Mouse (Mus musculus) Patski (cell line): ENCODE data around the gene Spag16. TPM values are rescaled to one million over a fixed set of nuclear protein-coding genes. Genes with fewer than 3 reads are reported as not detected.

ENCODE experiments used
- ATAC-seq: fragments of 100-300 bp; one replicate; pipeline ENCODE4 v1.8.0; 2021
- CTCF ChIA-PET: fragments of 350-600 bp; sonication (Branson Sonifier 250); formaldehyde crosslinking; loops from one replicate; lab custom pipeline; 2022; ENCODE audit warnings: inconsistent platforms; lab: Charles Lee
- POLR2A ChIA-PET: fragments of 350-600 bp; sonication (Branson Sonifier 250); formaldehyde crosslinking; loops from one replicate; lab custom pipeline; 2022; ENCODE audit warnings: antibody characterized with exemption, inconsistent platforms; lab: Charles Lee
- DNase-seq: peaks from one replicate; pipeline ENCODE4 v3.0.0-alpha.2; 2011; ENCODE audit warnings: low read depth, low spot score
- H3K27me3 ChIP-seq: fragments of 371-371 bp; one replicate; pipeline ENCODE4 v1.5.1; 2021
- CTCF ChIP-seq: fragments of 100-300 bp; IDR thresholded peaks from one replicate; pipeline ENCODE4 v1.5.1; 2021
- in situ Hi-C: fragments of 300-500 bp; cut with MboI; formaldehyde crosslinking; loops from 3 replicates; pipeline ENCODE4 v1.11.1; 2018; ENCODE audit warnings: low pct_unique_long_range_greater_than_20kb, mixed read lengths
- polyA plus RNA-seq: library from polyadenylated mRNA; unstranded; gene quantifications from one replicate; pipeline ENCODE4 v1.2.3, GENCODE M21; 2021

Gene Spag16
- polyA plus RNA-seq, 1 experiment from 2014 or later: not detected

DNA sequence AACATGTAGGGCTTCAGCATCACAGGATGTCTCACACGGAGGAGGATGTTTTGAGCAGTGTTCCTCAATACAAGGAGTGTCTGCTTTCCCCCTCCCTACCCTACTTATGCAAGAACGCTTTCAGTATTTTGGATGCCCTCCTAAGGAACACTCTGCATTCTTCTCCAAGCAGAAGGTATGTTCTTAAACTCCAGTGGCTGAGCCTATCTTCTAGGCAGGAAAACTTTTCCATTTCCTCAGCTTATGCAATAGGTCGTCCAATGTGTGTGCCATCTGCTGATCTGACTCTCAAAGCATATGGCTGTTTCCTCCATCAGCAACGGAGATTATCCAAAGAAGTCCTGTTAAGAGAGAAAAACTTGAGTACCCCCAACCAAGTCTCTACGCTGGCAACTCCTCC is 873.5 kb downstream of the Spag16 start:
- ATAC-seq (no peak), DNase-seq (no peak)
- no peak for TF ChIP-seq CTCF
- ChIA-PET POLR2A (no interaction called here), CTCF (no interaction called here)
- in situ Hi-C loops: no loop called here
- H3K27me3 ChIP-seq: peaks cover 3% of the 10 kb centered on the region

DNA sequence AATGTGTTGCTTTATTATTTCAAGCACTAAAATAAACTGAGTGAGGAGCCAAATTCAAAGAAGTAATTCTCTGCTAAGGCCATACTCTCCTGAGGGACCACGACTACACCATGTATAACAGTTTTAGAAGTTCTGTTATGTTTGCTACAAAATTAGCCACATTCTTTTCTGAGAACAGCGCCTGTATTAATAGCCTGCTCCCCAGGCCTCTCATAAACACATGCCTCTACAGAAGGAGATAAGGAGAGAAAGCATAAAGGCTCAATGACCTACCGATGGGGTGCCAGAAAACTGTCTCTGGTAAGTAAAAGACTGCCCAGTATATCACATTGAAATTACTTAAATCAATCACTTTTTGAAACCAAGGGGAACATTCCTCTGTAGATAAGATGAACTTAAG is 877.2 kb downstream of the Spag16 start:
- H3K27me3 ChIP-seq: peaks cover 9% of the 10 kb centered on the region
- POLR2A ChIA-PET: no interaction called here
- CTCF ChIA-PET: no interaction called here
- in situ Hi-C loops: no loop called here
- no peak for TF ChIP-seq CTCF
- ATAC-seq (no peak), DNase-seq (no peak)

DNA sequence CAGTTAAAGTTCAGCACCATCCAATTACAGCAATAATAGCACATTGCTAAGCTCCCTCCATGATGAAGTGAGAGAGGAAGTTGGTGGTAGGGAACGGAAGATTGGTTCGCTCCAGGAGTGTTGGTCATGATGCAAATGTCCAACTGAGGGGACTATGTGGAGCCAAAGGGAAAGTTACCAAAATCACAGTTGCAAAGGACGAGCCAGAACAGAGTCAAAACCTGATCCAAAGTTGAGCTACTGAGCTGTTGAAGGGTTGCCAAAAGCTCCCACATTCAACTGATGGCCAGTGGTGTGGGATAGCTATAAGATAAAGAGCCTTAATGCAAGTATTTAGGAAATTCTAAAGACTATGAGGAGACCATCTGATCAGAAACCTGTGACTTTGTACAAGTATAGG is 879.1 kb downstream of the Spag16 start:
- DNase-seq (no peak), ATAC-seq (no peak)
- ChIA-PET CTCF (interaction anchor here (1.2 to 1.3 kb wide), 2 partner anchors 9 to 13 kb away, joined by 3 to 5 read pairs; no protein-coding TSS in a partner anchor), POLR2A (no interaction called here)
- no peak for TF ChIP-seq CTCF
- peaks cover 9% of the 10 kb centered on the region for H3K27me3 ChIP-seq
- in situ Hi-C loops: no loop called here

DNA sequence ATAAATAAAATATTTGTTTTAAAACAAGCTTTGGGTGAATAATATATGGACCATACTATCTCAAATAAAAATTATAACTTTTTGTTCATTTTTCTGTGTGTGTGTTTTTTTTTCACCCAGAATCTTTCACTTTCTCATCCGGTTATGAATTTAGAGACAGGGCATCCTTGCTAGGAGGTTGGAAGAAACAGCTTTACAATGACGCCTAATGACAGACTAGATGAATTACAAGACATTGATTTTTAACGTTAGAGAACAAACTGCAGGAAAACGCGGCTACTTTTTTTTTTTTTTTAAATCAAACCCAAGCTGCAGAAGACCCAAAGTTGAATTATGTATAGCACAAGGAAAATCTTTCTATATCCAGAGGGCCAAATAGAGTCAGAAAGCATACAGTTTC is 898.3 kb downstream of the Spag16 start:
- TF ChIP-seq CTCF: no peak
- CTCF ChIA-PET: no interaction called here
- in situ Hi-C loops: no loop called here

DNA sequence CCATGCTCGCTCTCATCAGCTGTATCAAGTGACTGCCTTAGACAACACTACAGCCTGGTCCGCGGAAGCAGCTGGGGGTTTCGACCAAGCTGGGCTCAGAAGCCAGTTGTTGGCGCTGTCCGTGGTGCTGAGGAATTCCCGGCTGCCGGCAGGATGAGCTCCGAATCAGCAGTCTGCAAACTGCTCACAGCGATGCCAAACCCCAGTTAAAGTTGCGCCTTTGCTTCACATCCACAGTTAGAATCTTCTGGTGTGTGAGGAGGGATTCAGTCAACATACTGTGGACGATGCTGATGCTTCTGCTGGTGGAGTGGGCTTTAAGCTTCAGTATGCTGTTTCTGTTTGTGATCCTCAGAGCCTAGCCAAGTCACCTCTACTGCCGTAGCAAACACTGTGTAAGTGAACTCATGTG is 898.9 kb downstream of the Spag16 start, which contains the start of gene Vwc2l:
Vwc2l (plus strand) TSS at position 61 of the 412 bp plus-strand sequence.
- CTCF ChIA-PET: no interaction called here
- H3K27me3 ChIP-seq: peaks cover 3% of the 10 kb centered on the region
- DNase-seq: no peak
- in situ Hi-C loops: no loop called here
- TF ChIP-seq CTCF: no peak
- POLR2A ChIA-PET: no interaction called here
- peak; percentile 35 for ATAC-seq

More for the DNA sequence above, 898.3 kb downstream of the Spag16 start:
- POLR2A ChIA-PET: no interaction called here
- DNase-seq: no peak
- no peak for ATAC-seq
- H3K27me3 ChIP-seq: peaks cover 3% of the 10 kb centered on the region

Other genes starting within 250 kb of the Spag16 start
- gene Ikzf2, start 139.7 kb upstream of the Spag16 start, polyA plus RNA-seq: 3.9 TPM